Mouse (Mus musculus) neural tube, embryonic 11.5 days (tissue): ENCODE data around the gene Myh7. TPM values are rescaled to one million over a fixed set of nuclear protein-coding genes. Genes with fewer than 3 reads are reported as not detected.
"Not testable (repeated sequence)": the region's sequence is repeated elsewhere in the genome, so short reads cannot be mapped to it uniquely, and the experiment has no call there.

ENCODE experiments used
- ATAC-seq: fragments of 200-750 bp; cut with Nextera tagmentation; 2 replicates; pipeline ENCODE4 v1.8.0; 2017; ENCODE audit warnings: moderate number of reproducible peaks, mild to moderate bottlenecking, moderate TSS enrichment, moderate library complexity; ENCODE audit not compliant: insufficient read depth, low FRiP score, low TSS enrichment
- DNase-seq: peaks from one replicate; pipeline ENCODE4 v3.0.0-alpha.2; 2015; ENCODE audit warnings: low spot score
- H3K27ac ChIP-seq: fragments of 300-500 bp; sonication (generic); 2 replicates; pipeline ENCODE4 v1.5.1; 2014; ENCODE audit warnings: low read depth, mild to moderate bottlenecking, low read length
- H3K27me3 ChIP-seq: fragments of 300-500 bp; sonication (generic); 2 replicates; pipeline ENCODE4 v1.6.1; 2014; ENCODE audit warnings: mild to moderate bottlenecking, low read length, mixed read lengths; ENCODE audit not compliant: control insufficient read depth, insufficient read depth
- H3K36me3 ChIP-seq: fragments of 300-500 bp; sonication (generic); 2 replicates; pipeline ENCODE4 v1.6.1; 2014; ENCODE audit warnings: mild to moderate bottlenecking, low read length, moderate library complexity, mixed read lengths; ENCODE audit not compliant: control insufficient read depth, insufficient read depth
- H3K4me1 ChIP-seq: fragments of 300-500 bp; sonication (generic); 2 replicates; pipeline ENCODE4 v1.6.1; 2014; ENCODE audit warnings: low read length, mixed read lengths; ENCODE audit not compliant: control insufficient read depth, insufficient read depth
- H3K4me2 ChIP-seq: fragments of 300-500 bp; sonication (generic); 2 replicates; pipeline ENCODE4 v1.6.1; 2014; ENCODE audit warnings: low read depth, mild to moderate bottlenecking, moderate library complexity
- H3K4me3 ChIP-seq: fragments of 300-500 bp; sonication (generic); 2 replicates; pipeline ENCODE4 v1.5.1; 2014; ENCODE audit warnings: low read depth, low read length
- H3K9ac ChIP-seq: fragments of 300-500 bp; sonication (generic); 2 replicates; pipeline ENCODE4 v1.6.1; 2014; ENCODE audit warnings: mild to moderate bottlenecking, low read length
- H3K9me3 ChIP-seq: fragments of 300-500 bp; sonication (generic); 2 replicates; pipeline ENCODE4 v1.6.1; 2016; ENCODE audit warnings: low read length; ENCODE audit not compliant: control insufficient read depth
- WGBS: fragments of 180-500 bp; shearing (Covaris S2); extraction: QIAGEN DNeasy Blood & Tissue Kit; methylation state at CpG from one replicate; pipeline ENCODE4 v1.1.7; 2014; 5-methylcytosine and 5-hydroxymethylcytosine counted together
- polyA plus RNA-seq: library from polyadenylated mRNA; unstranded; fragments of >200 nt; fragmentation: Nextera tagmentation; extraction: Ambion mirVana; gene quantifications from 2 replicates; pipeline ENCODE4 v1.2.1, GENCODE M21; 2014

The Myh7 gene
- polyA plus RNA-seq, 1 experiment from 2014 or later = 15.6 TPM

- not testable (repeated sequence) for H3K9ac ChIP-seq, DNase-seq, ATAC-seq, H3K27ac ChIP-seq, H3K36me3 ChIP-seq, H3K27me3 ChIP-seq, H3K4me1 ChIP-seq, H3K9me3 ChIP-seq, H3K4me2 ChIP-seq, H3K4me3 ChIP-seq
- 85% methylated on average over 8 of the region's 11 CpGs for WGBS
These were observed 47.4 kb downstream of the Myh7 start for GRCm38 (mm10) chr14:54947008-54947407.

- Histone ChIP-seq H3K4me3 (no peak overlapping the region), H3K27me3 (no peaks in the 10 kb centered on the region), H3K9me3 (no peaks in the 10 kb centered on the region), H3K27ac (no peak overlapping the region), H3K4me2 (no peak overlapping the region), H3K9ac (no peak overlapping the region), H3K4me1 (no peaks in the 10 kb centered on the region), H3K36me3 (no peaks in the 10 kb centered on the region)
- ATAC-seq = no peak
- 81% methylated on average over 19 of the region's 19 CpGs for WGBS
- no peak for DNase-seq
These were observed 48.3 kb downstream of the Myh7 start for GRCm38 (mm10) chr14:54945975-54946704.

- DNase-seq (no peak), ATAC-seq (no peak)
- Histone ChIP-seq H3K9me3 (no peaks in the 10 kb centered on the region), H3K36me3 (no peaks in the 10 kb centered on the region), H3K4me2 (no peak overlapping the region), H3K4me3 (no peak overlapping the region), H3K4me1 (no peaks in the 10 kb centered on the region), H3K27me3 (no peaks in the 10 kb centered on the region), H3K9ac (no peak overlapping the region), H3K27ac (no peak overlapping the region)
- 78% methylated on average over 2 of the region's 2 CpGs for WGBS
These were observed 49.5 kb downstream of the Myh7 start for GRCm38 (mm10) chr14:54944939-54945338.

GRCm38 (mm10) chr14:54943971-54944370 is 50.5 kb downstream of the Myh7 start:
- H3K36me3 ChIP-seq = no peaks in the 10 kb centered on the region
- WGBS = 93% methylated on average over 7 of the region's 7 CpGs
- no peak for ATAC-seq

GRCm38 (mm10) chr14:54942479-54942878 is 51.9 kb downstream of the Myh7 start:
- H3K4me3 ChIP-seq = no peak overlapping the region
- H3K27me3 ChIP-seq = no peaks in the 10 kb centered on the region
- DNase-seq (no peak), ATAC-seq (no peak)
- no peaks in the 10 kb centered on the region for H3K4me1 ChIP-seq
- H3K9ac ChIP-seq = no peak overlapping the region
- H3K4me2 ChIP-seq = no peak overlapping the region
- H3K27ac ChIP-seq = no peak overlapping the region
- no peaks in the 10 kb centered on the region for H3K9me3 ChIP-seq
- WGBS = 95% methylated on average over 8 of the region's 8 CpGs
- H3K36me3 ChIP-seq = no peaks in the 10 kb centered on the region

More at GRCm38 (mm10) chr14:54943971-54944370, 50.5 kb downstream of the Myh7 start:
- H3K4me1 ChIP-seq = no peaks in the 10 kb centered on the region
- DNase-seq = no peak
- H3K27me3 ChIP-seq = no peaks in the 10 kb centered on the region
- H3K4me3 ChIP-seq = no peak overlapping the region
- no peak overlapping the region for H3K27ac ChIP-seq
- H3K4me2 ChIP-seq = no peak overlapping the region
- no peak overlapping the region for H3K9ac ChIP-seq
- no peaks in the 10 kb centered on the region for H3K9me3 ChIP-seq

- DNase-seq (no peak), ATAC-seq (no peak)
- H3K27me3 ChIP-seq = no peaks in the 10 kb centered on the region
- no peak overlapping the region for H3K27ac ChIP-seq
- H3K9me3 ChIP-seq = no peaks in the 10 kb centered on the region
- H3K4me2 ChIP-seq = no peak overlapping the region
- H3K4me3 ChIP-seq = no peak overlapping the region
- 67% methylated on average over 13 of the region's 13 CpGs for WGBS
- H3K4me1 ChIP-seq = no peaks in the 10 kb centered on the region
- no peaks in the 10 kb centered on the region for H3K36me3 ChIP-seq
- H3K9ac ChIP-seq = no peak overlapping the region
These were observed 53.1 kb downstream of the Myh7 start for GRCm38 (mm10) chr14:54941024-54941978.

- no peaks in the 10 kb centered on the region for H3K4me1 ChIP-seq
- no peaks in the 10 kb centered on the region for H3K36me3 ChIP-seq
- WGBS = 93% methylated on average over 3 of the region's 3 CpGs
- no peak overlapping the region for H3K27ac ChIP-seq
- H3K9me3 ChIP-seq = no peaks in the 10 kb centered on the region
- no peaks in the 10 kb centered on the region for H3K27me3 ChIP-seq
- no peak overlapping the region for H3K9ac ChIP-seq
- H3K4me2 ChIP-seq = no peak overlapping the region
- ATAC-seq = no peak
- DNase-seq = no peak
- H3K4me3 ChIP-seq = no peak overlapping the region
These were observed 54.3 kb downstream of the Myh7 start for GRCm38 (mm10) chr14:54940176-54940530.

- Histone ChIP-seq H3K4me1 (no peaks in the 10 kb centered on the region), H3K9ac (no peak overlapping the region), H3K27ac (no peak overlapping the region), H3K9me3 (no peaks in the 10 kb centered on the region), H3K4me3 (no peak overlapping the region), H3K4me2 (no peak overlapping the region), H3K27me3 (no peaks in the 10 kb centered on the region), H3K36me3 (no peaks in the 10 kb centered on the region)
- DNase-seq = peak; percentile 63
- no peak for ATAC-seq
- 51% methylated on average over 12 of the region's 12 CpGs for WGBS
These were observed 54.8 kb downstream of the Myh7 start for GRCm38 (mm10) chr14:54939434-54940175.
